Mouse (Mus musculus) megakaryocyte, embryonic 14.5 days (primary cell): ENCODE data around the gene Bfsp1.

Experiments
- FLI1 ChIP-seq: IDR thresholded peaks from 2 replicates; pipeline ENCODE4 v1.6.1; 2012; ENCODE audit warnings: low read length, inconsistent platforms, mixed read lengths
- GATA1 ChIP-seq: IDR thresholded peaks from 3 replicates; pipeline ENCODE4 v1.6.1; 2012; ENCODE audit warnings: mixed read lengths, low read length, inconsistent platforms, borderline replicate concordance

GRCm38 (mm10) chr2:143891302-143892048, 28.5 kb upstream of the Bfsp1 start:
- no peak for TF ChIP-seq FLI1
- TF ChIP-seq GATA1 = no peak
